Mouse (Mus musculus): ENCODE data around the gene Ankrd34a.
A peak's percentile ranks its signal among the peaks of the same experiment; 100 is the strongest.

The Ankrd34a gene

DNA sequence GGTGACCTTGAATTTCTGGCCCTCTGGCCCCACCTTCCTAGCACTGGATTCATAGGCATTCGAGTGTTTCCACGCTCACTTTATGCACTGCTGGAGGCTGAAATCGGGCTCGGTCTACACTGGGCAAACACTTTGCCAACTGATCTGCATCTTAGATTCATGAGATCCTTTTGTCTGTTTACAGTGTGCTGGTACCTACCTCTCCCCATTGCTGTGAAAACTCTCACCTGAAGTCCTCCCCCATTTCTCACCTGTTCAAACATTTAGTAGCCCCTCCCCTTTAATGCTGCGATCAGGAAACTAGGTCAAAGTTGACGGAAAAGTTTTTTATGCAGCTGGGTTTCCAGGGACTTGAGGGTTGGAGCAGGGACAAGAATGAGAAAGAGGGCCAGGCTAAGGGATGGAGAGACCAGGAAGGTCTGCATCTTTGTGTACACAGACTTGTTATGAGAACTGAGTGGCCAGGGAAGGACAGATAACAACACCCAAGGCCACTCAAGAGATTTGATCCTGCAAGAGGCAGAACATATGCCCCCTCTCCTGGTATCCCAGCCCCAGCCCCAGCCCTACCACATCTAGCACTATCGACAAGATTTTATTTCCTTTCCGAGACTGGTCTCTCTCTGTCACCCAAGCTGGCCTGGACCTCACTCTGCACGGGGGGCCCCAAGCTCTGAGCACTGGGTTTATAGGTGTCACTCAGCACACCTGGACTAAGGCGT is 32.4 kb upstream of the Ankrd34a start:
- no peak for DNase-seq

DNA sequence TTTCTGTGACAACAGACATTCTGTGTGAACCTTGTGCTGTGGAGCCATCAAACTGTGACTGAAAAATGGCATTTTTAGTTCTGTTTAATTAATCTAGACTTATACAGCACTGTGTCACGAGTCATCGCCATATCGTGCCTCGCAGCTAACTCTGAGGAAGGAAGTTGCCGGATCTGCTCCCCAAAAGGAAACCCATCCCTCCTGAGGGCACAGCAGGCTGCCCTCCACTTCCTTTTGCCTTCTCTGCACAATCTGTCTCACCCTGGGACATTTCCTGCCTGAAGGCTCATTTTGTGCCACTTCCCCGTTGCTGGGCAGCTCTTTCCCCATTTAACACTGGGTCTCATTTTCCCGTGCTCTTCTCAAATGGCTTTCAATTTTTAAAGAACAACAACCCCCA is 31.8 kb upstream of the Ankrd34a start:
- DNase-seq = peak; percentile 60

DNA sequence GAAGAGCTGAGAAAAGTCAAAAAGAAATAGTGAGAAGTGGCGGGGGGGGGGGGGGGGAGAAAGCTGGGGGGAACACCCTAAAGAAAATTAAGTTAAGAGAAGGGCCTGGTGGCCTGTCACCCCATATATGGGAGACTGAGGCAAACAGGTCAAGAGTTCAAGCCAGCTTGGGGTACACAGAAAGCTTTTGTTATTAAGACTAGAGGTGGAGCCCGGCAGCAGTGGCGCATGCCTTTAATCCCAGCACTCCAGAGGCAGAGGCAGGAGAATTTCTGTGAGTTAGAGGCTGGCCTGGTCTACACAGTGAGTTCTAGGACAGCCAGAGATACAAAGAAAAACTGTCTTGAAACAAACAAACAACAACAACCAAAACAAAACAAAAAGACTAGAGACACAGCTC is 31.3 kb upstream of the Ankrd34a start:
- DNase-seq = no peak

DNA sequence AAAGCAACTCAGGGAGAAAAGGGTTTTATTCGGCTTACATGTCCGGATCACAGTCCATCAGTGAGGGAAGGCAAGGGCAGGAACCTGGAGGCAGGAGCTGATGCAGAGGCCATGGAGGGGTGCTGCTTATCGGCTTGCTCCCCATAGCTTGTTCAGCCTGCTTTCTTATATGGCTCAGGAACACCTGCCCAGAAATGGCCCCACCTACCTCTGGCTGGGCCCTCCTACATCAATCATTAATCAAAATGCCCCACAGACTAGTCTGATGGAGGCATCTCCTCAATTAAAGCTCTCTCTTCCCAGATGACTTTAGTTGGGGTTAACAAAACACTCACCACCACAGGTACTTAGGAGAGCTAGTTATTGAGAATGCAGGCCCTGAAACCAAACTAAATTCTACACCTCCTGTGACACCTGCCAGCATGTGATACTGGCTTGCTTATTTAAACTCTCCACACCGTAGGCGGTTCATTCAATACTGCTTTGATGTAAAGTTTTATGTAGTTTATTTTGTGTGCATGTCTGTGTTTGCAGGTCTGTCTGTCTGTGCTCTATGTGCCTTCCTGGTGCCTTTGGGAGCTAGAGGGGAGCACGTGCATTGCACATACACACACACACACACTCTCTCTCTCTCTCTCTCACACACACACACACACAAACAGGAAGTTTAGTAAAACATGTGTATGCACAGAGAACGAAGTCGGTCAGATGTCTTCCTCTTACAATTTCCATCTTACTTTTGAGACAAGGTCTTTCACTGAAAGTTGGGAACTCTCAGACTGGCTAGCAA is 29.6 kb upstream of the Ankrd34a start:
- no peak for DNase-seq

DNA sequence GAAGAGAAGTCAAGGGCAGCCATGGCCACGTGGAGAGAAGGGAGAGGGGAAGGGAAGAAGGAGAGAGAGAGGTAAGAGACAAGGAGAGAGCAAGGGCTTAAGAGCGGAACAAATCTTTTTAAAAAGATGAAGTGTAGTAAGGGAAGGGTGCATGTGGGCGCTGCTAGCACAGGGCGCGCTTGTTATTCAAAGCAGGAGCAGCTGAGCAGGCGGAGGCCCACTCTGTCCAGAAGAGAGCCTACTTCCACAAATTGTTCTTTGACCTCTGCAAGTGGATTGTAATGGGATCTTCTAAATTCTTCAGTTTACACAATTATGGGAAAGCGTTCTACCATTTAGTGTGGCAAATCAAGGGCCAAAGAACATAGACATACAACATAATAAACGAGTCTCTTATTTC is 27.8 kb upstream of the Ankrd34a start:
- no peak for DNase-seq

DNA sequence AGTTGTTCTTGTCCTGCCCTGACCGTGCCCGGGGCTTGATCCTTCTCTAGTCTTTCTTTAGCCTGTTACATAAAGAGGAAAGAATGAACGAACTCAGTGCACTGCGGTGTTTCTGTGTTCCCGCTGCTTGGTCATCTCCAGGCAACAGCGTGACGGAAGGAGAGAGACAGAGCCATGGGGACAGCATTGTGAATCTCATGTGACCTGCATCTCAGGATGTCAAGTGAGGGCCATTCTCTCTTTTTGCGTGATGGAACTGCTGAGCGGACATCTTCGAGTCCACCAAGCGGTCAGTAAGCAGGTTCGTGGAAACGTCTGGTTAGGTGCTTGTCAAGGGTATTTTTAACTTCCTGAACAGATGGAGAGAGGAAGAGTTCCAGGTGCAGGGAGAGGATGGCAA is 26.9 kb upstream of the Ankrd34a start:
- DNase-seq = no peak

DNA sequence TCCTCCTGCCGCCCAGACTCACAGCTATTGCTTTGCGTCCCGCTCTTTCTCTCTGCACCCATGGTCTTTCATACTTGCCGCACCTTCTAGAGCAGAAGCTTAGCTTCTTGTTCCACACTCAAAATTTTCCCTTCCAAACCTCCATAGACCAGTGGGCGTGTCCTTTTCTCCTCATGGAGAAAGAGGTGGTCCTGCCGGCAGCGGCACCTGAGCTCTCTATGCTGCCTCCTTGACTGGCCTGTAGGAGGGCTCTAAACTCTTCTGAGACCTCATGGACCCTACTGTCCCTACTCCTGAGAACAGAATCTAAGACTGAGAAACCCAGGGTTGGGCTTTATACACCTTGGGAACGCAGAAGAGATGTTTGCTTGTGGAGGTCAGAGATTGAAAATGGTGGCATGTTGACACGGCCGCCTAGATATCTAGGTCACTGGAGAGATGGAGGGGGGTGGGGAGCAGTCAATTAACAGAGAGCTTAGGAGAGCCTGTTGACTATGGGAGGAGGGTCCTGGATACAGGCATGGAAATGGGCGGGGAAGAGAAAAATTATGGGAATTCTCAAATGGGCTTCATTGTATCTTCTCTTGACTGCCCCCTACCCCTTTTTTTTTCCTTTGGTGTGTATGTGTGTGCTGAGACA is 26.4 kb upstream of the Ankrd34a start:
- DNase-seq = no peak

DNA sequence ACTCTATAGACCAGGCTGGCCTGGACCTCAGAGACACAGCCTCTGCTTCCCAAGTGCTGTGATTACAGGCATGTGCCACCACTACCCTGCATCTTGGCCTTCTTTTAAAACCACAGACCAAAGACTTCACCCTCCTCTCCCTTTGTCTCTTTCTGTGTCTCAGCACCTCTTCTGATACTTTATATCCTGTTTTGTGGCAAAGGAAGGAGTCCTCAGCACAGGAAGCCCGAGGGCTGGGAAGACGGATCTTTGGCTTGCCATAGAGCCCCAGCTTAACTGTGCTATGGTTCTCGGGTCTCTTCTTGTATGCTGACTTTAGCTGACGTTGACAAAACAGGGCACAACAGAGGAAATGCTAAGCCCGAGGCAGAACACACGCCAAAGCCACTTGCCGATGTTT is 25.8 kb upstream of the Ankrd34a start:
- DNase-seq = no peak

DNA sequence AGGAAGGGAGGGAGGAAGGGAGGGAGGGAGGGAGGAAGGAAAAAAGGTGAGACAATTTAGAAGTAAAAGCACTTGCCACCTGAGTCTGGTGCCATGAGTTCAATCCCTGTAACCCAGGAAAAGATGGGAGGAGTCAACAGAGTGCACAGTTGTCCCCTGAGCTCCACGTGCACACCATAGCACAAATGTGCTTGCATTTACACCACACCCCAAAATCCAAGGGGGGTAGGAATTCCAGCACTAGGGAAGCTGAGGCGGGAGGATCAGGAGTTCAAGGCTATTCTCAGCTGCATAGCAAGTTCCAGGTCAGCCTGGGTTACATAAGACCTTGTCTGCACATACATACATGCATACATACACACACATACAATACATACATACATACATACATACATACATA is 25.1 kb upstream of the Ankrd34a start:
- no peak for DNase-seq

DNA sequence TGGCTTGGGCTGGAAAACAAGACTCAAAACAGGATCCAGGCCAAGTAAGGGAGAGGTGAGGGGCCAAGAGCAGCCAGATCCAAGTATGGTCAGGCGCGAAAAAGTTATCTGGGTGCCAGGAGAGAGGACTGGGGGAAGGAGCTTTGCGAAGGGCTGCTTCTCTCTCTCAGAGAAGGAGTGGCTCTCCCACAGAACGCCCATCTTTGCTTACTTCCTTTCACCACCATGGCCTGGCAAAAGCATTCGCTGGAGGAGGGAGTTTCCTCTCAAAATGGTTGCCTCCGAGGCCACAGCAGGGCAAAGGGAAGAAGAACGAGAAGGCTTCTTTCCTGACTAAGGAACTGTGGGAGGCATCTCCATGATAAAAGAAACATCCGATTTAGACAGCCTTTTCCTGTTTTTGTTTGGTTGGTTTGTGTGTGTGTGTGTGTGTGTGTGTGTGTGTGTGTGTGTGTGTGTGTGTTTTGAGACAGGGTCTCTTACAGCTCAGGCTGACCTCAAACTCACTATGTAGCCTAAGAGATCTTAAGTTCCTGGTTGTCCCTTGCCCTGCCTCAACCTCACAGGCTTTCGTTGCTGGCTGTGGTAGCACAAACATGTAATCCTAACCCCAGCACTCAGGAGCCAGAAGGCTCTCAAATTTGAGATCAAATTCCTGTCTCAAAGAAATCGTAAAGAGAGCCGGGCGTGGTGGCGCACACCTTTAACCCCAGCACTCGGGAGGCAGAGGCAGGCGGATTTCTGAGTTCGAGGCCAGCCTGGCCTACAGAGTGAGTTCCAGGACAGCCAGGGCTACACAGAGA is 24.3 kb upstream of the Ankrd34a start:
- DNase-seq = no peak

DNA sequence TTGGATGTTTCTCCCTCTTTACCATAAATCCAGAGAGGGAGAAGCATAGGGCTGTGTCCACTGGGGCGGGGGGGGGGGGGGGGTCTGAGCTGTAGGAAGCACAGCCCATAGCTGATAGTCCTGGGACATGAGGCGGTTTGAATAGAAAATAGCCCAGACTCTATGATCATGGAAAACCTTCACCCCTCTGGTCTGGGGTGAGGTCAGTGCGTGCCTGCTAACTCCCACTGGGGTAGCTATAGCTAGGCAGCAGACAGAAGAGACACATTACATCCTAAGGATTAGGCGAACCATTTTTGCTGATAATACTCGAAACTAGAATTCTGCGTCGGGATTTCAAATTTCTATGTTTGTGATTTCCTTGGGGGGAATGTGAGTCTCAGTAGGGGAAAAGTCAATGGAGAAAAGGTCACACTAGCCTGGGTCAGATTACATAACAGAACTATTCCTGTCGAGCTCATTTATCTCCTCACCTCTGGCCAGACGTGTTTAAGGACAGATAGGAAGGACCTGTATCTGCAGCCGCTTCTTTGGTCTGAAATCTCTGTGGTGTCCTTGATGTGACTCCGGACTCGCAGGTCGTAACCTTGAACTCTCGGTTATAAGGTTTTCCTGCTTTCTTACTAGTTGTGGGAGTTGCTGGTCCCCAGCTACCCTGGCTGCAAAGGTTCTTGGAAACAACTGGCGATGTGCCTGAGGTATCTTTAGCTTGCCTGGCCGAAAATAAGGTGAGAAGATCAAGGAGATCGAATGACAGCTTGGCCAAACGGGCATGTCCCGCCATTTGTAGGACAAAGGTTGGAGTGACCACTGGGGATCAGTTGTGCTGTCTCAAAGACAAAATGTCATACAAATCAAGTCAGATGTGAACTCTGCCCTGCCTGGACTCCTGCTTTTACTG is 22.6 kb upstream of the Ankrd34a start:
- no peak for DNase-seq

DNA sequence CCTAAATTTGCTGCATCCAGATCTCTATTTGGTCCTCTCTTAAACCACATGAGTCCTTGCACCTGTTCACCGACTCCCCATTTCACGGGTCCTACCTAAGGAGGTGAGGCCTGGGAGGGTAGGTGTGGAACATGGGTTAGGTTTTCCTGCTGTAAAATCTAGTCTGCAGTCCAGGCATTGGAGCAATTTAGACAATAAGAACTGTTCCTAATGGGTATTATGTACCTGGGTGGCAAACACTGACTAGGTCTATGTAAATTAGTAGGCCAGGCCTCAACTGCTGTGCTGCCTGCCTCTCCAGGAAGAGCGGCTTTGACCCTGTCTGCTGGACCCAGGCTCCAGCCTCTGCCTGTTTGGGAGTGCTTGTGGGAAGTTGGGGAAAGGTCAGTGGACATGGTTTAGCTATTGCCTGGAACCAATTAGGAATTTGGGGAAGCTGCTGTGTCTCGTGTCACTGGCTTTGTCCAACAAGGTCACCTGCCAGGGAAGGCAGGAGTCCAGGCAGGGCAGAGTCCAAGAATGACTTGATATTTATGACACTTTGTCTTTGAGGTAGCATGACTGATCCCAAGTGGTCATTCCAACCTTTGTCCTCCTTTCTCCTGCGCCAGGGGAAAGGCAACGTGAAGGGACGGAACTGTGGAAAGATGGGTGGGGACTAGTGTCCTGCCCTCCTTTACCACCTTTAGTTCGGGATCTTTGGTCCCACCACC is 21.0 kb upstream of the Ankrd34a start:
- no peak for DNase-seq

DNA sequence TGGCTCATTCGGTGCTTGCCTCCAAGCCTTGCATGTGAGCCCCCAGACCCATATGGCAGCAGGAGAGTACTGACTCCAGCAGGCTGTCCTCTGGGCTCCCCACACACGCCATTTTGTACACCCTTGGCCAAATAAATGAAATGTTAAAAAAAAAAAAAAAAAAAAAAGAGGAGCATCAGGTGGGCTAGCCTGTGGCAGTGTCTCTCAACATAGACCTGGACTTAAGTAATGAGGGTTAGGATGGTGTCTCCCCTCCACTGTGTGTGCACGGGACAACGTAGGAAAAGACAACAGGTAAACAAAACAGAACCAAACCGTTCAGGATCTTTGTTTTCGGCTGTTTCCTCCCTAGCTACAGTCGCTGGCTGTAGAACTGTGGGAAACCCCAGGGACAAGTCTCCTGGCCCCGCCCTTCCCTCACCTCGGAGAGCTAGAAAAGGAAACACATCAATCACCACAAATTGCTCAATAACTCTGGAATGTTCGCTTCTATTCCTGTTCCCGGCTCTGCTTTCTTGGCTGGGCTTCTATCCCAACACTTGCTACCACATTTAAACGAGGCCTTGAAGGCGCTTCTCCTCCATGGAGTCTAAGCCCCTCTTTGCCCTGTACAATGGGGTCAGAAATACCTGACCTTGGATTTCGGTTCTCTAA is 20.3 kb upstream of the Ankrd34a start:
- DNase-seq = no peak

DNA sequence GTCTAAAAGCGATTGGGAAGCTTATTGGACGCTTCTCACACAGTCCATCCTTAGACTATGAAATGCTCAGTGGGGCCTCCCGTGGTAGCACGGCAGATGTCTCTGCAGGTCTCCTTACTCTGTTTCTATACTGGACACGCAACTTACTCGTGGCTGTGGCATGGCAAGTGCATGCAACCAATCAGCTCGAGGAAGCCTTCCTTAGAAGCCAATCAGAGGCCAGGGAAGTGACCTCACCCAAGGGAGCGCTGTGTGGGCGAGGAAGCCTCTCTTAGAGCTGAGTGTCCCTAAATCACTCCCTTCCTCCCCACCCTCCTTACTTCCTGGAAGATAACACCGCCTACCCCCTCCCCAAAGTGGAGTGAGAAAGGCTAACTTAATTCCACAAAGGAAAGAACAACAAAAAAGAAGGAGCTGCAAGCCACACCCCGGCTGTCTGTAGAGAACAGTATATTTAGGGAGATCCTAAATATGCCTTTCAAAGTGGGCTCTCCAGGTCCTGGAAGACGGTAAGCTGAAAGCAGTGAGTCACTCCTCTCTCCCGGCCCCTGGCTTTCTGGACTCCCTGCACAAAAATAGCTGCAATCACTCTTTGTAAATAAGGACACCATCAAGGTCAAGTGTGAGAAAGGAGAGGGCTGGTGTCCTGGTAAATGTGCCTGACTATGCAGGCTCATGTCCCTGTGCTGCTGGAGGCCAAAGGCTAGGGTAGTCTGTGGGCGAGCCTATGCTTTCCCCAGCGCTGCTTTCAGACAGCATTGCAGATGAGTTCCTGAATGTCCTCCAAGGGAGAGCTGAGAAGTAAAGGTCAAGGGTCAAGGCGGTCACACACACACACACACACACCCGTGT is 19.5 kb upstream of the Ankrd34a start, which contains the start of gene Gm16253:
TSS of gene Gm16253 (plus strand) at position 295 of the 852 bp plus-strand sequence.
- DNase-seq = peak; percentile 83

DNA sequence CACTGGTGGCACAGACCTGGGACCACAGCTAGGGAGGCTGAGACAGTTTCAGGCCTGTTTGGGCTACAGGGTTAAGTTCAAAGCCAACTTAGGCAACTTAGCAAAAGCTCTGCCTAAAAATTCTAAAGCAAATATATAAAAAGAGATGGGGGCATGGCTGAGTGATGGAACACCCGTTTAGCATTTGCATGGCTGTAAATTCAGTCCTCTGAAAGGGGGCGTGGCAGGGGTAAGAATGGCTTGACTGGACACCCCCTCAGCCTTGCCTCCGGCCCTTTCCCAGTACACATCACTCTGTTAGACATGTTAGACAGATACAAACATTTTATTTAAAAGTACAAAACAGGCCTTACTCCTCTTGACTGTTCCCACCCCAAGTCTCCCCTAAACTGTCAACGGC is 18.9 kb upstream of the Ankrd34a start:
- DNase-seq = no peak

DNA sequence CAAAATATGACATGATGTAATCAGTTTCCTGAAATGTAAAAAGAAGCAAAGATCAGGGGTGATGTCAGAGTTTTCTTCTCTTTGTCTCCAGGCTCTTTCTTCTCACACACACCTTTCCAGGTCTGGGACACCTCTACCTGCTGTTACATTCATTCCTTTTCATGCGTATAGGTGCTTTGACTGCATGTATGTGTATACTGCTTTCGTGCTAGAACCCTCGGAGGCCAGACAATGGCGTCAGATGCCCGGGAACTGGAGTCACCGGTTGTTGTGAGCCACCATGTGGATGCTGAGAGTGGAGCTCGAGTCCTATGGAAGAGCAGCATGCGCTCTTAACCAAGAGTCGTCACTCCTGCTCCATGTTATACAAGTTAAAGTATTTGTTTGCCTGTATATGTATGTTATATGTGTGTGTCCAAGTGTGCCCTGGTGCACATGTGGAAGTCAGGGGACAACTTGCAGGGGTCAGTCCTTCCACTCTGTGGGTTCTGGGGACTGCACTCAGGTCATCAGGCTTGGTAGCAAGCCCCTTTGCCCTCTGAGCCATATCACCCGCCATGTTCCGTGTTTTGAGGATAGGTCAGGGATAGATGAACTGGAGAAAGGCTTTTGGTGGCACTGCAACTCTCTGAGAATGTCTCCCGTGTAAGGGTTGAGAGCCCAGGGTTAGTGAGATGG is 17.7 kb upstream of the Ankrd34a start:
- DNase-seq = no peak

DNA sequence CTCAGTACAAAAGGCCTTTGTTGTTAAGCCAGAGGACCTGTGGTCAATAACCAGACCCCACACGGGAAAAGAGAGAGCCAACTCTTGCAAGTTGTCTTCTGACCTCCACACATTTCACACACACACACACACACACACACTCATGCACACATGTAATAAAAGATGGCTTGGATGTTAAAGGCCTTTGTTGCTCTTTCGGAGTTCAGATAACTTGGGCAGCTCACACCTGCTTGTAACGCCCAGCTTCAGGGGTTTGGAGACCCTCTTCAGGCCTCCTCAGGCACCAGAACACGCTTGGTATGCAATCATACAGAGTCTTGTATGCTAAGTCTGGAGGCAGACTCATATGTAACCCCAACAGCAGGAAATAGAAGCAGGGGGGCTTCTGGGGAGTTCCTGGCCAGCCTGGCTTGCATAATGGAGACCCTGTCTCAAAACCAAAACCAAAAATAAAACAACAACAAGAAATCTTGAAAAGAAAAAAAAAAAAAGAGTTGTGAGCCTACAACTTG is 17.1 kb upstream of the Ankrd34a start:
- no peak for DNase-seq

DNA sequence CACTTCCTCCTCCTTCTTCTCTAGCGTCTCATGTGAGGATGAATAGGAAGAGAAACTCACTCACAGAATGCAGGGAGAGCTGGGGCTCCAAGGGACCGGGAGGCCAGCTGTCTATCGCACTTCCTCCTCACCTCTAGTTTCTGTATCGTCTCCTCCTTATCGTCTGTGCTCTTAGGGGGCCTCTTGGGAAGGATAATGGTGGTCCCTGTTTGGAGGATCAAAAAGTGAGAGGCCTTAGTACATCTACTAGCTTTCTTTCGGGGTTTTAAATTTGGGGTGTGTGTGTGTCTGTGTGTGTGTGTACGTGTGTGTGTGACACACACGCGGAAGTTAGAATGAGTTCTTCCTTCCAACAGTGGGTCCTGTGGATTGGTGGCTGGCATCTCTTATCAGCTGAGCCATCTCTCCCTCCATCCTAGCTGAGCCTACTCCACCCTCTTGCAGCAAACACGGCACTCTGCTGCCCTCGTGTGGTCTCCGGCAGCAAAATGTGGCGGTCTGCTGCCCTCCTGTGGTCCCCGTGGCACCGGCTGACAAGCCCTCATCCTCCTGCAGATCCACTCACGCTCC is 16.5 kb upstream of the Ankrd34a start:
- DNase-seq = peak; percentile 92

DNA sequence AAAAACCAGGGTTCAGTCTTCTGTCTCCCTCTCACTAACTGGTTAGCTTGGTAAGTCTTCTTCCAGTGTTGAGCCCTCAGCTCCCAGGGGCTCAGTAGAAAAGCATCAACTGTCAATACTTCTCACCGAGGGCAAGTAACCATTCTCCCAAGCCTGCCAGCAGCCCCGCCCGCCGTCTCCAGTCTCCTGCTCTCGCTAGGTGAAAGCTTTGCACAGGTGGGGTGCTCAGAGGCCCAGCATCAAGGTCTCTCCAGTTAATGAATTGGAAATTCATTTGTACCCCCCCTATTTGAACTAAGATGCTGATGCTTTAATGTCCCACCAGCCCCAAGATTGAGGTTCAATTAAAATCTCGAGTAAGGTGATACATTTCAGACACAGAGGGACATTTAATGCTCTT is 15.3 kb upstream of the Ankrd34a start:
- no peak for DNase-seq

Measured in thymus, postnatal 25 days (tissue).